Mouse (Mus musculus): Measurements from ENCODE around the gene Ptcd1. TPM values are rescaled to one million over a fixed set of nuclear protein-coding genes. Genes with fewer than 3 reads are reported as not detected.

The Ptcd1 gene
- total and polyA plus RNA-seq, 3 experiments = 13.2 to 27.0 (median 24.0) TPM

DNA sequence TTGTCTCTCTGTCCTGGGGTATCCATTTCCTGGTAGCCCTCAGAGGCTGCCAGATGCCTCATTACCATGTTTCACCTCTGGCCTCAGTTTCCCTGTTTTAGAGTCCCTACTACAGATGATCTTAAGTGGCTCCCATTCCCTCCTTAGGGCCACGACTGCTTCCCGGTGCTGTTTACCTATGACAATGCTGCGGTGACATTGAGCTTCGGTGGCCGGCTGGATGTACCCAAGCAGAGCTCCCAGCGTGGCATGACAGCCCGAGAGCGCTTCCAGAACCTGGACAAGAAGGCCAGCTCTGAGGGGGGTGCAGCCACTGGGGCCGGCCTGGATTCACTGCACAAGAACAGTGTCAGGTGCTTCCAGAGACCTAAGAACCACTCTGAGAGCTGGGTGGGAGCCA is 40.3 kb downstream of the Ptcd1 start:
- no peaks in the 10 kb centered on the region for H3K27me3 ChIP-seq (ENCODE audit: control insufficient read depth, insufficient read depth, low read length)

DNA sequence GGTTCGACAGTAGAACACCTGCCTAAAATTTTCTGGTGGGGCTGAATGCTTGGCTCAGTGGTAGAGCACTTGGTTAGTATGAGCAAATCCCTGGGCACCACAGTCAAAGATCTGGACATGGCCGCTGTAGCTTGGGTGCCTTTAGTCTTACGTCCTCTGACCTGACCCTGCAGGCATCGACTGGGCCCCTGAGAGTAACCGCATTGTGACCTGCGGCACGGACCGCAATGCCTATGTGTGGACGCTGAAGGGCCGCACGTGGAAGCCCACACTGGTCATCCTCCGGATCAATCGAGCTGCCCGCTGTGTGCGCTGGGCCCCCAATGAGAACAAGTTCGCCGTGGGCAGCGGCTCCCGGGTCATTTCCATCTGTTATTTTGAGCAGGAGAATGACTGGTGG is 43.5 kb downstream of the Ptcd1 start:
- no peak for DNase-seq
- Histone ChIP-seq H3K4me1 (ENCODE audit: control insufficient read depth, insufficient read depth, low read length) (peaks cover 13% of the 10 kb centered on the region), H3K27me3 (ENCODE audit: control insufficient read depth, insufficient read depth, low read length) (no peaks in the 10 kb centered on the region), H3K4me3 (no peak overlapping the region), H3K36me3 (ENCODE audit: control insufficient read depth, insufficient read depth, low read length) (no peaks in the 10 kb centered on the region), H3K79me2 (replicated peaks; ENCODE audit: control insufficient read depth, insufficient read depth, low read length) (0 out of 2 replicates have a peak, but pooled peaks cover 1% of the 10 kb centered on the region), H3K9ac (ENCODE audit: low read depth, low read length) (no peak overlapping the region), H3K27ac (no peak overlapping the region)
- TF ChIP-seq EP300 (IDR thresholded peaks at IDR 0.05; ENCODE audit: insufficient read depth, low read depth, low read length) = no peak
- TF ChIP-seq POLR2A (IDR thresholded peaks at IDR 0.05; ENCODE audit: insufficient read depth, low read depth, low read length) = no peak
- no peak for TF ChIP-seq CTCF (IDR thresholded peaks at IDR 0.05)
- intact Hi-C loops (cut with DNase I) = no loop called here
- 93% methylated on average over 19 of the region's 19 CpGs for WGBS

More for the DNA sequence above, 40.3 kb downstream of the Ptcd1 start:
- no peak for TF ChIP-seq CTCF (IDR thresholded peaks at IDR 0.05)
- no peak for TF ChIP-seq EP300 (IDR thresholded peaks at IDR 0.05; ENCODE audit: insufficient read depth, low read depth, low read length)
- no peak for TF ChIP-seq POLR2A (IDR thresholded peaks at IDR 0.05; ENCODE audit: insufficient read depth, low read depth, low read length)
- Histone ChIP-seq H3K79me2 (replicated peaks; ENCODE audit: control insufficient read depth, insufficient read depth, low read length) (0 out of 2 replicates have a peak, but pooled peaks cover 1% of the 10 kb centered on the region), H3K4me1 (ENCODE audit: control insufficient read depth, insufficient read depth, low read length) (peaks cover 6% of the 10 kb centered on the region), H3K9ac (ENCODE audit: low read depth, low read length) (no peak overlapping the region), H3K27ac (no peak overlapping the region), H3K36me3 (ENCODE audit: control insufficient read depth, insufficient read depth, low read length) (no peaks in the 10 kb centered on the region), H3K4me3 (no peak overlapping the region)
- intact Hi-C loops (cut with DNase I) = no loop called here
- no peak for DNase-seq
- 90% methylated on average over 9 of the region's 9 CpGs for WGBS

DNA sequence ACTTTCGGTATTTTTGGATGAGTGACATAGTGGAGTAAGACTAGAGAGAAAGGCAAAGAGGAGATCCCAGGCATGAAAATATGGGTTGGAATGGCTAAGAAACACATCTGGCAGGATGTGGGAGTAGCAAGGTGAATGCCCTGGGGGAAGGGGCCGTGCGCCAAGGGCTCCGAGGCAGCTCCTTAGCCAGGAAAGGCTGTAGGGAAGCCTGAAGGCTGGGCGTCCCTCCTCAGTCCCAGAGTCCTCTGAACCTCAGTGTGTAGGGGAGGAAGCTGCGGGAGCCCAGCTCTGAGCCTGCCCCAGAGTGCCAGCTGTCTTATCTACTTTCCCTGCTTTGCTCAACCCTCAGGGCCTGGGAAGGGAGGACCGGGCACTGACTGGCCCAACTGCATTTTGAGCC is 46.0 kb downstream of the Ptcd1 start:
- intact Hi-C loops (cut with DNase I) = no loop called here
- no peaks in the 10 kb centered on the region for H3K36me3 ChIP-seq (ENCODE audit: control insufficient read depth, insufficient read depth, low read length)
- peak overlapping the region; percentile 2; the same call in 1 of the 2 replicates for H3K9ac ChIP-seq (ENCODE audit: low read depth, low read length)
- DNase-seq = no peak
- H3K4me3 ChIP-seq = no peak overlapping the region
- H3K4me1 ChIP-seq (ENCODE audit: control insufficient read depth, insufficient read depth, low read length) = peaks cover 24% of the 10 kb centered on the region
- H3K27ac ChIP-seq = peak overlapping the region; percentile 9; the same call in 1 of the 2 replicates
- 0 out of 2 replicates have a peak, but pooled peaks cover 1% of the 10 kb centered on the region for H3K79me2 ChIP-seq (replicated peaks; ENCODE audit: control insufficient read depth, insufficient read depth, low read length)
- 29% methylated on average over 7 of the region's 7 CpGs for WGBS
- no peaks in the 10 kb centered on the region for H3K27me3 ChIP-seq (ENCODE audit: control insufficient read depth, insufficient read depth, low read length)
- TF ChIP-seq POLR2A (IDR thresholded peaks at IDR 0.05; ENCODE audit: insufficient read depth, low read depth, low read length) = no peak
- TF ChIP-seq CTCF (IDR thresholded peaks at IDR 0.05) = no peak
- no peak for TF ChIP-seq EP300 (IDR thresholded peaks at IDR 0.05; ENCODE audit: insufficient read depth, low read depth, low read length)

DNA sequence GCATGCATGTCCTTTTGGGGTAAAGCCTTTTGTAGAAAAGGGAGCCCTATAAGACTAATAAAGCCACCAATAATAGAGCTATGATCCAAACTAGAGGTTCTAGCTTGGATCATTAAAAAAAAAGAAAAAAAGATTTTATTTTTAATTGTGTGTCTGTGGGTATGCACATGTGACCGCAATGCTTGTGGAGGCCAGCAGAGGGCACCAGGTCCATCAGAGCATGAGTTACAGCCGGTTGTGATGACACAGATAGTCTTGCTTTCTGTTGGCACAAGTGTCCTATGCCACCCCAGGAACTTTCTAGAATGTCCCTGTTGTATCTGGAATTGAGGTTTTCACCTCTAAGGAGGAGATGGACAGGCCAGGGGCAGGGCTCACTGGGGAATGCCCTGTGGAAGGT is 47.5 kb downstream of the Ptcd1 start:
- Histone ChIP-seq H3K27ac (no peak overlapping the region), H3K27me3 (ENCODE audit: control insufficient read depth, insufficient read depth, low read length) (no peaks in the 10 kb centered on the region), H3K4me3 (no peak overlapping the region), H3K36me3 (ENCODE audit: control insufficient read depth, insufficient read depth, low read length) (no peaks in the 10 kb centered on the region), H3K9ac (ENCODE audit: low read depth, low read length) (no peak overlapping the region), H3K4me1 (ENCODE audit: control insufficient read depth, insufficient read depth, low read length) (peaks cover 24% of the 10 kb centered on the region), H3K79me2 (replicated peaks; ENCODE audit: control insufficient read depth, insufficient read depth, low read length) (0 out of 2 replicates have a peak, but pooled peaks cover 1% of the 10 kb centered on the region)
- TF ChIP-seq EP300 (IDR thresholded peaks at IDR 0.05; ENCODE audit: insufficient read depth, low read depth, low read length) = no peak
- TF ChIP-seq CTCF (IDR thresholded peaks at IDR 0.05) = peak; percentile 63
- TF ChIP-seq POLR2A (IDR thresholded peaks at IDR 0.05; ENCODE audit: insufficient read depth, low read depth, low read length) = no peak
- WGBS = 90% methylated on average over 2 of the region's 2 CpGs
- no peak for DNase-seq
- intact Hi-C loops (cut with DNase I) = no loop called here

DNA sequence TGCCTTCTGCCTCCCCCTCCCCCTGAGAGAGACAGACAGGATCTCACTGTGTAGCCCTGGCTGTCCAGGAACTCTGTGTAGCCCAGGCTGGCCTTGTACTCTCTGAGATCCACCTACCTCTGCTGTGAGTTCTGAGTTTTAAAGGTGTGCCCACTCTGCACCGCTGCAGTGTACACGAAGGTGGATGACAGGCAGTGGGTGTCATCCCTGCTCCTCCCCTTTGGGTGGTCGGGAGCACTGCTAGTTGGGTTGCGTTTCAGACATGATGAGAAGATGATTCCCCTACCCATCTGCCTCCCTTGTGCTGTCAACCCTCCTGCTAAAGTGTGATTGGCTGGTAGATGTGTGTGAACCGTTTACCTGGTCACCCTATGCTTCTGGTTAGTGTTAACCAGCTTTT is 48.4 kb downstream of the Ptcd1 start:
- DNase-seq = no peak
- intact Hi-C loops (cut with DNase I) = no loop called here
- Histone ChIP-seq H3K27ac (peak overlapping the region; percentile 50), H3K27me3 (ENCODE audit: control insufficient read depth, insufficient read depth, low read length) (no peaks in the 10 kb centered on the region; the same call in 1 of the 2 replicates), H3K79me2 (replicated peaks; ENCODE audit: control insufficient read depth, insufficient read depth, low read length) (0 out of 2 replicates have a peak, but pooled peaks cover 1% of the 10 kb centered on the region), H3K9ac (ENCODE audit: low read depth, low read length) (no peak overlapping the region), H3K36me3 (ENCODE audit: control insufficient read depth, insufficient read depth, low read length) (no peaks in the 10 kb centered on the region), H3K4me3 (no peak overlapping the region), H3K4me1 (ENCODE audit: control insufficient read depth, insufficient read depth, low read length) (peaks cover 24% of the 10 kb centered on the region)
- WGBS = 90% methylated on average over 5 of the region's 5 CpGs
- TF ChIP-seq EP300 (IDR thresholded peaks at IDR 0.05; ENCODE audit: insufficient read depth, low read depth, low read length) (no peak), POLR2A (IDR thresholded peaks at IDR 0.05; ENCODE audit: insufficient read depth, low read depth, low read length) (no peak), CTCF (IDR thresholded peaks at IDR 0.05) (no peak)

DNA sequence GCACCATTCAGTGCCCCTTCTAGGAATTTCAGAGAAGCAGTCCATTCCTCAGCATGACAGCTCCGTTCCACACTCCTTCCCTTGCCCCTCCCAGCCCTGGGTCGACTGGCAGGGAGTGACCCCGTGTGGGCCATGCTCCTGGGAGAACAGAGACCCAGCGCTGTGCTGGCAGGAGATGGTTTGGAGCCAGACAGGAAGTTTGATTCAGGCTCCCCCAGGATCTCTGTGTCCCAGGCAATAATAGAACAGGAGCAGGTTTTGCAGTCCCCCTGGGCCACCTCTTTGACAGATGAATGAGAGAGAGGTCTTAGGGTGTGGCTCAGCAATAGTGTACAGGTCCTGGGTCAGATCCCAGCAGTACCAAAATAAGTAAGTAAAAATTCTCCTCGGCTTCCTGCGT is 48.9 kb downstream of the Ptcd1 start:
- TF ChIP-seq EP300 (IDR thresholded peaks at IDR 0.05; ENCODE audit: insufficient read depth, low read depth, low read length) = 0 out of 2 replicates have a peak, but pooled peaks have one; percentile 27
- TF ChIP-seq POLR2A (IDR thresholded peaks at IDR 0.05; ENCODE audit: insufficient read depth, low read depth, low read length) = no peak
- no peak for TF ChIP-seq CTCF (IDR thresholded peaks at IDR 0.05)
- WGBS = 31% methylated on average over 6 of the region's 6 CpGs

More for the DNA sequence above, 48.9 kb downstream of the Ptcd1 start:
- no peak for DNase-seq
- intact Hi-C loops (cut with DNase I) = no loop called here
- peak overlapping the region; percentile 94 for H3K27ac ChIP-seq
- no peaks in the 10 kb centered on the region for H3K36me3 ChIP-seq (ENCODE audit: control insufficient read depth, insufficient read depth, low read length)
- H3K9ac ChIP-seq (ENCODE audit: low read depth, low read length) = no peak overlapping the region
- H3K4me3 ChIP-seq = no peak overlapping the region
- no peaks in the 10 kb centered on the region; the same call in 1 of the 2 replicates for H3K27me3 ChIP-seq (ENCODE audit: control insufficient read depth, insufficient read depth, low read length)
- peaks cover 24% of the 10 kb centered on the region for H3K4me1 ChIP-seq (ENCODE audit: control insufficient read depth, insufficient read depth, low read length)
- 0 out of 2 replicates have a peak, but pooled peaks cover 1% of the 10 kb centered on the region for H3K79me2 ChIP-seq (replicated peaks; ENCODE audit: control insufficient read depth, insufficient read depth, low read length)
